Comparison of ENCODE assay signal across 19 mouse cellular contexts in genomic region chr1:67001367-67001766, GRCm38 (mm10). TPM values are rescaled to one million over a fixed set of nuclear protein-coding genes. Genes with fewer than 3 reads are reported as not detected.
"Had no signal": no experiment of that assay in that cellular context is flagged by ENCODE, and none has a peak within 500 bp of the region (broad histone marks: within the 10 kb centered on the region; RNA-seq: fewer than 3 reads in every experiment).

No protein-coding gene starts in this region.

- H3K4me1 ChIP-seq: limb, embryonic 10.5 days; midbrain, embryonic 10.5 days; neural tube, embryonic 12.5 days; stomach, embryonic 15.5 days had no signal

- DNase-seq: kidney, adult 2 months; kidney, postnatal 25 days; lung, embryonic 14.5 days; midbrain, embryonic 14.5 days; right cerebral cortex, postnatal 4 days; spleen, adult 18-20 months; thymus, adult 2 months; thymus, postnatal 25 days had no signal

- H3K9ac ChIP-seq: kidney, embryonic 15.5 days; liver, embryonic 15.5 days; lung, embryonic 14.5 days; neural tube, embryonic 12.5 days; stomach, embryonic 15.5 days had no signal

- H3K36me3 ChIP-seq: stomach, embryonic 15.5 days had no signal

- H3K4me2 ChIP-seq: kidney, embryonic 15.5 days; liver, embryonic 11.5 days; liver, embryonic 15.5 days; lung, embryonic 14.5 days; neural tube, embryonic 12.5 days; stomach, embryonic 15.5 days had no signal

- H3K4me3 ChIP-seq: kidney, embryonic 15.5 days; left cerebral cortex, adult 2 months; limb, embryonic 10.5 days; liver, embryonic 15.5 days; midbrain, embryonic 10.5 days; myocyte; neural tube, embryonic 12.5 days; stomach, embryonic 15.5 days had no signal

- H3K27me3 ChIP-seq: kidney, embryonic 15.5 days; liver, embryonic 15.5 days; neural tube, embryonic 12.5 days; stomach, embryonic 15.5 days had no signal

- H3K9me3 ChIP-seq: kidney, embryonic 15.5 days; limb, embryonic 10.5 days; liver, embryonic 15.5 days; midbrain, embryonic 10.5 days; neural tube, embryonic 12.5 days; stomach, embryonic 15.5 days had no signal

- H3K27ac ChIP-seq: kidney, embryonic 15.5 days; left cerebral cortex, adult 2 months; limb, embryonic 10.5 days; liver, embryonic 15.5 days; midbrain, embryonic 10.5 days; neural tube, embryonic 12.5 days had no signal

RNA-seq across cellular contexts. Expression of gene Myl1, which starts 56.2 kb away (rescaled TPM):
- total RNA-seq: megakaryocyte, adult 5-6 weeks; neutrophil, adult 5-6 weeks had no signal
